Mouse (Mus musculus): Measurements from ENCODE around the gene Olfr1418. TPM values are rescaled to one million over a fixed set of nuclear protein-coding genes. Genes with fewer than 3 reads are reported as not detected.

The Olfr1418 gene
- total and polyA plus RNA-seq, 3 experiments = not detected

DNA sequence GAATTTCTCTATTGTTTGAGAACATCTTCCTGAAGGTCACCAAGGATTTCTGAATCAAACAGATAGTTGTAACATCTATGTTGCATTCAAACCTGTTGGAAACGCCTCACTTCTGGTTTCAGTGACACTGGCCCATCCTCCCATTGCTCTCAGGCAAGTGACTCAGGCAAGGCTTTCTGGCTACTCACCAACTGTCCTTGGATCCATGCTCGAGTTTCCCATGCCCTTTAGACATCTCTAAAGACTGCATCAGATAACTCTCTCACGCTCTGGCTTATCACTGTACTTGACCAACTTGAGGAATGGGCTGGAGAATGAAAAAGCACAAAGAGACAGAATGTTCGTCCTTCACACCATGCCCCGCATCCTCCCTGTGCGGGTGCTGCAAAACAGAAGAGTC lies 4.4 kb downstream of the Olfr1418 start:
- Histone ChIP-seq H3K9me3 (replicated peaks; ENCODE audit: low read length) (no peaks in the 10 kb centered on the region), H3K9ac (ENCODE audit: insufficient read depth, low read depth) (no peak overlapping the region), H3K36me3 (replicated peaks in 1 of 2; ENCODE audit: control insufficient read depth in 1 of 2, insufficient read depth in 1 of 2, low read length in 1 of 2) (no peaks in the 10 kb centered on the region), H3K27me3 (replicated peaks) (no peaks in the 10 kb centered on the region), H3K4me2 (ENCODE audit: insufficient read depth, low read depth, poor library complexity, severe bottlenecking) (no peak overlapping the region), H3K79me2 (replicated peaks; ENCODE audit: control insufficient read depth, extremely low read depth, insufficient read depth, poor library complexity, severe bottlenecking) (no peaks in the 10 kb centered on the region), H3K4me1 (ENCODE audit: control insufficient read depth in 1 of 2, insufficient read depth in 2 of 2) (peaks cover 3 to 16% of the 10 kb centered on the region in 2 experiments; a peak in 2 of 4 replicates), H3K4me3 (replicated peaks in 1 of 3; ENCODE audit: low read depth in 2 of 3, low read length in 2 of 3, poor library complexity in 1 of 3) (no peak overlapping the region), H3K27ac (ENCODE audit: insufficient read depth, low read depth) (no peak overlapping the region)
- in situ Hi-C loops (cut with MboI; ENCODE audit: low pct_ligation_motif_present, low pct_unique_long_range_greater_than_20kb, low sequenced_read_pairs) = no loop called here
- dilution Hi-C loops (cut with MboI; ENCODE audit: extremely low pct_ligation_motif_present, extremely low pct_unique_long_range_greater_than_20kb, low sequenced_read_pairs) = no loop called here
- no peak for DNase-seq (ENCODE audit: extremely low read depth)
- no peak for TF ChIP-seq SIN3A (IDR thresholded peaks at IDR 0.05; ENCODE audit: low read length)
- no peak for TF ChIP-seq ZKSCAN1 (IDR thresholded peaks at IDR 0.05; ENCODE audit: borderline replicate concordance, low read depth, low read length)
- TF ChIP-seq BHLHE40 (IDR thresholded peaks at IDR 0.05; ENCODE audit: low read depth, low read length) = no peak
- no peak for TF ChIP-seq GABPA (IDR thresholded peaks at IDR 0.05; ENCODE audit: insufficient replicate concordance, low read depth, low read length)

DNA sequence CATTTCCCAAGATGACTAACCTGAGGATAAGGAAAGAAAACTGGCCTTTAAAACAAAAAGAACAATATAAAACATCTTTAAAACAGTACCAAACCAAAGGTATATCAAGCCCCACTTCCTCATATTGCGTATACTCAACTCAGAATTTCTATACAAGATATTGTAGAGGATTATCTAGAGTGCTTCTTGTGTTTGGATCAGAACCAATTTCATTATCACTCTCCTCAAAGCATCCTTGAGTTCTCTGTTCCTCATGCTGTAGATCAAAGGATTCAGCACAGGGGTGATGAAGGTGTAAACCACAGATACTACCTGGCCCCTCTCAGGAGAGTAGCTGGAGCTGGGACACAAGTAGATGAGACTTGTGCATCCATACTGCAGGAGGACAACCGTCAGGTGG lies 6.0 kb downstream of the Olfr1418 start:
- Histone ChIP-seq H3K36me3 (replicated peaks in 1 of 2; ENCODE audit: control insufficient read depth in 1 of 2, insufficient read depth in 1 of 2, low read length in 1 of 2) (no peaks in the 10 kb centered on the region), H3K9me3 (replicated peaks; ENCODE audit: low read length) (no peaks in the 10 kb centered on the region), H3K79me2 (replicated peaks; ENCODE audit: control insufficient read depth, extremely low read depth, insufficient read depth, poor library complexity, severe bottlenecking) (no peaks in the 10 kb centered on the region), H3K4me1 (ENCODE audit: control insufficient read depth in 1 of 2, insufficient read depth in 2 of 2) (peaks cover 3 to 16% of the 10 kb centered on the region in 2 experiments; a peak in 2 of 4 replicates), H3K4me3 (replicated peaks in 1 of 3; ENCODE audit: low read depth in 2 of 3, low read length in 2 of 3, poor library complexity in 1 of 3) (no peak overlapping the region), H3K27me3 (replicated peaks) (no peaks in the 10 kb centered on the region), H3K9ac (ENCODE audit: insufficient read depth, low read depth) (no peak overlapping the region), H3K4me2 (ENCODE audit: insufficient read depth, low read depth, poor library complexity, severe bottlenecking) (no peak overlapping the region), H3K27ac (ENCODE audit: insufficient read depth, low read depth) (no peak overlapping the region)
- TF ChIP-seq ZC3H11A (IDR thresholded peaks at IDR 0.05; ENCODE audit: low read depth, low read length) (no peak), CHD2 (IDR thresholded peaks at IDR 0.05; ENCODE audit: low read length) (no peak), USF1 (IDR thresholded peaks at IDR 0.05; ENCODE audit: low read depth, low read length) (no peak), PAX5 (IDR thresholded peaks at IDR 0.05; ENCODE audit: low read length) (no peak), BHLHE40 (IDR thresholded peaks at IDR 0.05; ENCODE audit: low read depth, low read length) (no peak), ZMIZ1 (IDR thresholded peaks at IDR 0.05; ENCODE audit: low read depth, low read length) (no peak), MAFK (IDR thresholded peaks at IDR 0.05; ENCODE audit: insufficient replicate concordance, low read length) (no peak), JUN (IDR thresholded peaks at IDR 0.05; ENCODE audit: insufficient read depth, low read depth, low read length) (no peak), ZKSCAN1 (IDR thresholded peaks at IDR 0.05; ENCODE audit: borderline replicate concordance, low read depth, low read length) (no peak)
- DNase-seq (ENCODE audit: extremely low read depth) = no peak
- in situ Hi-C loops (cut with MboI; ENCODE audit: low pct_ligation_motif_present, low pct_unique_long_range_greater_than_20kb, low sequenced_read_pairs) (no loop called here), dilution Hi-C loops (cut with MboI; ENCODE audit: extremely low pct_ligation_motif_present, extremely low pct_unique_long_range_greater_than_20kb, low sequenced_read_pairs) (no loop called here)

DNA sequence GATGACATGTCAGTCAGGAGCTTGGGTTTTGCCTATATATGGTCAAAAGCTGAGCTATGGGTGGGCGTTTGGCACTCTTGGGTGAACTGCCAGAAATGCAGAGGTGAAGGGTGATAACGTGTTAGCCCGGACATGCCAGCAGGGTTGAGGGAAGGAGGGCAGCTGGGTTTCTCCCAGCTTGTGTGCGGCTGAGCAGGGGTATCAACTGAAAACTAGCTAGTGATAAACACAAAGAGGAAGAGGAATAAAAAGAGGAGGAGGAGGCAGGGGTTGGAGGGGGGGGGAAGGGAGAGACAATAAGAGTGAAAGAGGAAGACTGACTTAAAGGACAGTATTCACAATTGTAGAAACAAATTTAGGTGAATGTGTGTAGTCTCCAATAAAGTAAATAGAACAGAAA lies 8.2 kb downstream of the Olfr1418 start:
- TF ChIP-seq MXI1 (IDR thresholded peaks at IDR 0.05; ENCODE audit: low read depth, low read length) (no peak), UBTF (IDR thresholded peaks at IDR 0.05; ENCODE audit: low read depth, low read length) (no peak), MAFK (IDR thresholded peaks at IDR 0.05; ENCODE audit: insufficient replicate concordance, low read length) (no peak), GABPA (IDR thresholded peaks at IDR 0.05; ENCODE audit: insufficient replicate concordance, low read depth, low read length) (no peak), E2F4 (IDR thresholded peaks at IDR 0.05; ENCODE audit: insufficient replicate concordance, low read depth, low read length) (no peak), NELFE (IDR thresholded peaks at IDR 0.05; ENCODE audit: low read depth, low read length) (no peak), ELF1 (IDR thresholded peaks at IDR 0.05; ENCODE audit: low read depth, low read length) (no peak), SMC3 (IDR thresholded peaks at IDR 0.05; ENCODE audit: low read depth, low read length) (no peak), USF2 (conservative IDR thresholded peaks at IDR 0.05; ENCODE audit: low read depth, low read length) (no peak), ZNF384 (IDR thresholded peaks at IDR 0.05; ENCODE audit: low read depth, low read length) (no peak), JUND (conservative IDR thresholded peaks at IDR 0.05; ENCODE audit: low read depth, low read length) (no peak), CTCF (conservative IDR thresholded peaks at IDR 0.05 in 1 of 2, IDR thresholded peaks at IDR 0.05 in 1 of 2; ENCODE audit: low read depth in 2 of 2, low read length in 2 of 2) (no peak), CHD1 (IDR thresholded peaks at IDR 0.05; ENCODE audit: low read depth, low read length) (no peak), NRF1 (IDR thresholded peaks at IDR 0.05; ENCODE audit: low read depth, low read length) (no peak), POLR2A (IDR thresholded peaks at IDR 0.05; ENCODE audit: low read depth, low read length) (no peak), JUN (IDR thresholded peaks at IDR 0.05; ENCODE audit: insufficient read depth, low read depth, low read length) (no peak), ZC3H11A (IDR thresholded peaks at IDR 0.05; ENCODE audit: low read depth, low read length) (no peak)
- Histone ChIP-seq H3K4me1 (ENCODE audit: control insufficient read depth in 1 of 2, insufficient read depth in 2 of 2) (peaks cover 3 to 16% of the 10 kb centered on the region in 2 experiments; a peak in 2 of 4 replicates), H3K27ac (ENCODE audit: insufficient read depth, low read depth) (no peak overlapping the region), H3K4me2 (ENCODE audit: insufficient read depth, low read depth, poor library complexity, severe bottlenecking) (no peak overlapping the region), H3K4me3 (replicated peaks in 1 of 3; ENCODE audit: low read depth in 2 of 3, low read length in 2 of 3, poor library complexity in 1 of 3) (no peak overlapping the region), H3K27me3 (replicated peaks) (no peaks in the 10 kb centered on the region), H3K79me2 (replicated peaks; ENCODE audit: control insufficient read depth, extremely low read depth, insufficient read depth, poor library complexity, severe bottlenecking) (no peaks in the 10 kb centered on the region), H3K36me3 (replicated peaks in 1 of 2; ENCODE audit: control insufficient read depth in 1 of 2, insufficient read depth in 1 of 2, low read length in 1 of 2) (no peaks in the 10 kb centered on the region), H3K9me3 (replicated peaks; ENCODE audit: low read length) (no peaks in the 10 kb centered on the region), H3K9ac (ENCODE audit: insufficient read depth, low read depth) (no peak overlapping the region)
- in situ Hi-C loops (cut with MboI; ENCODE audit: low pct_ligation_motif_present, low pct_unique_long_range_greater_than_20kb, low sequenced_read_pairs) (no loop called here), dilution Hi-C loops (cut with MboI; ENCODE audit: extremely low pct_ligation_motif_present, extremely low pct_unique_long_range_greater_than_20kb, low sequenced_read_pairs) (no loop called here)
- DNase-seq (ENCODE audit: extremely low read depth) = peak; percentile 2
